Mouse (Mus musculus) activated CD4-positive, CD25-positive, alpha-beta regulatory T cell, adult 9 weeks (primary cell): ENCODE measurements around the gene Smg1. TPM values are rescaled to one million over a fixed set of nuclear protein-coding genes. Genes with fewer than 3 reads are reported as not detected.

Experiments
- polyA plus RNA-seq: library from polyadenylated mRNA; unstranded; fragments of 100-300 nt; shearing (Covaris generic); gene quantifications from one replicate; pipeline ENCODE4 v1.2.1, GENCODE M21; 2017

The Smg1 gene
- 19.6 TPM for polyA plus RNA-seq

DNA sequence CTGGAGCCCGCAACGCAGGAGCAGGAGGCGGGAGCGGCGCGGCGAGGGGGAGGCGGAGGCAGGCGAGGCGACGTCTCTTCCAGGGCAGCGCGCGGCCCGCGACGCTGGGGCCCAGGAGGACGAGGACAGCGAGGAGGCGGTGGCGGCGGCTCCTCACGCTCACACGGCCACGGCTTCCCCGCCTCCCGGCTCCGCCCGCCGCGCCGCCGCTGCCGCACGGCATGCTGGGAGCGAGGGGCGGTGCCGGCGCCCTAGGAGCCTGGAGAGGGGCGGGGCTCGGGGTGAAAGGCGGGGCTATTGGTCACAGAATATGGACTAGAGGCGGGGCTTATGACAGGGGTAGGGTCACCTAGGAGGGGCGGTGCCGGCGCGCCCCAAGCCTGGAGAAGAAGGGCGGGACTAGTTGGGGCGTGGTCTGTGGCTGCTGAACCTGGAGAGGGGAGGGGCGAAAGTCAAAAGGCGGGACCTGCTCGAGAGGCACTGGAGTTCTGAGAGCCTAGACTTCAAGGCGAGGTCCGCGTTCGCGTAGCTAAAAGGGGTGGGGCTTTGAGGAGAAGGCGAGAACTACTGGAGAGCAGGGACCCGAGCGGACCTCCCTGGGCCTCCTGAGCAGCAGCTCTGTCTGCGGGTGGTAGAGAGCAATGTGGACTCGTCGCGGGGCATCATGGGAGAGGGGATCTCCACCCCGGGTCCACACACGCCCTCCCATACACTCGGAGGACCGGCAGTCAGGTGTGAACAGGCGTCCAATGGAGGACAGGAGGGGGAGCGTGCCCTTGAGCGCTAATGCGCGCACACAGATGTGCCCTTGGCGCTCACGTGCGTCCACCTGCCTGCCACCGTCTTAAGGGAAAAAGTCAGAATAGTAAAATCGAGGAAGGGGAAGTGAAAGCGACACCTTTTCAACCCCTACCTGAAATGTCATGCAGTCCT, at the start of gene Smg1:
Gene Smg1 (minus strand): TSS at position 218 of the 933 bp plus-strand sequence.

DNA sequence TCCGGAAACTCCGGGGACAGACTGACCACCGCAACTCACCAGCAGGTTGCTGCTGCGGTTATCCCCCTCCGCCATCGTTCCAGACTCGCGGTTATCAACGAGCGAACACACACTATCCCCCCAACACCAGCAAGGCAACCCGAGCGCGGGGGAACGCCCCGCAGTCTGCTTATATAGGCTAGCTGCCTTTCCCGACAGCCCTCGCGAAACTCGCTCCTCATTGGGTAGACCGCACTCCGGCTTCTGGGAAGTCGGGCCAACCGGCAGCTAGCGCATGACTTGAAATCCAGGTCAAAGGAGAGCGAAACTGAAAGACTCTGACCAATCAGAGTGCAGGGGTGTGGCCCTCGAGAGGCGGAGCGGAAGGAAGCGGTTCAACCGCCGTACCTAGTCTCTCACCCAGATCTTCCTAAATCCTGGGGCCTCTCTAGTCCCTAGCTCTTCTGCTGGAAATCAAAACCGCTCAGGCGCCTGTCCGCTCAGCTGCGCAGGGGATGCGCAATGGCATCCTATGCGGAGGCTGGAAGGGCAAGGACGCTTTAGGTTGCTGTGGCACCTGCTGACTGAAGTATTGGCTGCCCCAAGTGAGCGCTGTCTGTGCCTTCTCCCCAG, 113.9 kb downstream of the Smg1 start, which contains the start of gene Arl6ip1:
Gene Arl6ip1 (minus strand): TSS at position 233 of the 612 bp plus-strand sequence.

DNA sequence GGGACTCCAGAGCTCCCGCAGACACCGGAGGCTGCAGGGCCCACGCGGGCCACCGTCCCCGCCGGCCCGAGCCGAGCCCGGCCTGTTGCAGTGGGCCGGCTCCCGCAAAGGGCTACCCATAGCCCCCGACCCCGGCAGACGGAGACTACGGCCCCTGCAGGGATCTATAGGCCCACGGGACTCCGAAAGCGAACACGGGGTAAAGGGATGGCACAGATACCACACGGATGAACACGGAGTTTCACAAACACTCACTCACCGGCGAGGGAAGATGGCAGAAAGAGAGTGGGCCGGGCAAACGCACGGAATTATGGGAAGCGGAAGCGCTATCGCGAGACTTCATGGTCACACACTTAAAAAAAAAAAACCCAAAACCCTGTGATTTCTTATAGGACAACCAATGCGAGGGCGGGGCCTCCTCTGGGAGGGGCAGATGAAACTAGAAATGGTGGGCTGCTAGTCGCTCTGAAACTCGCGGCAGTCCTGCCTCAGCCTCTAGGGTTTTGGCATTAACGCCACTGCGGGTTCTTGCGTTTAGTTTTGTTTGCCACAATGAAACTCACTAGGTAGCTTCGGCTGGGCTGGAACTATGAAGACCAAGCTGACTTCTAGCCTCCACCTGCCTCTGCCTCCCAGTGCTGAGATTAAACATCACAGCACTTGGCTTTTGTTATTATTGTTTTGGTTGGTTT, 127.4 kb downstream of the Smg1 start, which contains the start of gene Rps15a:
Gene Rps15a (minus strand): TSS at position 312 of the 692 bp plus-strand sequence.

Other genes starting within 250 kb of the Smg1 start
- 1,012 TPM for gene Rps15a, start 127.5 kb downstream of the Smg1 start, polyA plus RNA-seq
- gene Arl6ip1, start 114.0 kb downstream of the Smg1 start, polyA plus RNA-seq = 667 TPM
- 0.37 TPM for gene Syt17, start 204.6 kb upstream of the Smg1 start, polyA plus RNA-seq
- gene Itpripl2, start 248.3 kb upstream of the Smg1 start, polyA plus RNA-seq = 0.84 TPM